Mouse (Mus musculus) neural tube, embryonic 13.5 days (tissue): ENCODE results near the gene Timd4. TPM values are rescaled to one million over a fixed set of nuclear protein-coding genes. Genes with fewer than 3 reads are reported as not detected.

Source experiments
- ATAC-seq: fragments of 200-750 bp; cut with Nextera tagmentation; 2 replicates; pipeline ENCODE4 v1.8.0; 2017; ENCODE audit warnings: low read depth, mild to moderate bottlenecking, moderate TSS enrichment, moderate library complexity
- H3K27ac ChIP-seq: fragments of 300-500 bp; sonication (generic); replicated peaks from 2 replicates; pipeline ENCODE4 v1.5.1; 2015; ENCODE audit warnings: moderate library complexity, mild to moderate bottlenecking, inconsistent platforms
- H3K27me3 ChIP-seq: fragments of 300-500 bp; sonication (generic); 2 replicates; pipeline ENCODE4 v1.6.1; 2015; ENCODE audit warnings: mild to moderate bottlenecking, inconsistent platforms
- H3K36me3 ChIP-seq: fragments of 300-500 bp; sonication (generic); 2 replicates; pipeline ENCODE4 v1.6.1; 2015; ENCODE audit warnings: mild to moderate bottlenecking, inconsistent platforms
- H3K4me1 ChIP-seq: fragments of 300-500 bp; sonication (generic); replicated peaks from 2 replicates; pipeline ENCODE4 v1.6.1; 2015; ENCODE audit warnings: inconsistent platforms
- H3K4me2 ChIP-seq: fragments of 300-500 bp; sonication (generic); 2 replicates; pipeline ENCODE4 v1.6.1; 2015; ENCODE audit warnings: inconsistent platforms, mild to moderate bottlenecking, moderate library complexity
- H3K4me3 ChIP-seq: fragments of 300-500 bp; sonication (generic); 2 replicates; pipeline ENCODE4 v1.5.1; 2015; ENCODE audit warnings: mild to moderate bottlenecking, inconsistent platforms
- H3K9ac ChIP-seq: fragments of 300-500 bp; sonication (generic); 2 replicates; pipeline ENCODE4 v1.6.1; 2015; ENCODE audit warnings: moderate library complexity, mild to moderate bottlenecking, inconsistent platforms
- H3K9me3 ChIP-seq: fragments of 300-500 bp; sonication (generic); 2 replicates; pipeline ENCODE4 v1.6.1; 2016; ENCODE audit warnings: inconsistent platforms
- WGBS: fragments of 180-500 bp; shearing (Covaris S2); methylation state at CpG from one replicate; pipeline ENCODE4 v1.1.7; 2015; 5-methylcytosine and 5-hydroxymethylcytosine counted together
- polyA plus RNA-seq: library from polyadenylated mRNA; unstranded; fragments of >200 nt; fragmentation: Nextera tagmentation; extraction: Ambion mirVana; gene quantifications from 2 replicates; pipeline ENCODE4 v1.2.1, GENCODE M21; 2015

Timd4 gene
- polyA plus RNA-seq = 0.22 and 0.31 TPM in 2 replicates

DNA sequence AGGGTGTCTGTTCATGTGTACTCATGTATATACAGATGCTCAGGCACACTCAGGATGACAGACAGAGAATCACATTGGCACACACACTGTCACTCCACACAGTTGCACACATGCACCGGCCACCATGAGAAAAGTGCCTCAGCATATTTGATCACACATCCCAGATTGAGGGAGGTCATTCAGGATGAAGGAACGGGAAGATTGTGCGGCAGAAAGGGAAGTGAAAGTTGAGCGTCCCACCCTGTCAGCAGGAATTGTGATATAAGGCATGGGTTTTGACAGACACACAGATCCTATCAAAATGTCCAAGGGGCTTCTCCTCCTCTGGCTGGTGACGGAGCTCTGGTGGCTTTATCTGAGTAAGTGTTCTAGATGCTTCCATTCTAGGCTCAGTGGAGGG, at the start of gene Timd4:
Timd4 (plus strand) TSS at position 290 of the 400 bp plus-strand sequence.
- Histone ChIP-seq H3K4me2 (no peak within 1 kb of the TSS), H3K9ac (no peak within 1 kb of the TSS), H3K36me3 (no peaks in the 10 kb centered on the region), H3K4me3 (no peak within 1 kb of the TSS), H3K27ac (no peak within 1 kb of the TSS), H3K4me1 (no peaks in the 10 kb centered on the region), H3K9me3 (no peaks in the 10 kb centered on the region), H3K27me3 (no peaks in the 10 kb centered on the region)
- no peak for ATAC-seq
- WGBS = 91% methylated on average over 5 of the region's 5 CpGs

DNA sequence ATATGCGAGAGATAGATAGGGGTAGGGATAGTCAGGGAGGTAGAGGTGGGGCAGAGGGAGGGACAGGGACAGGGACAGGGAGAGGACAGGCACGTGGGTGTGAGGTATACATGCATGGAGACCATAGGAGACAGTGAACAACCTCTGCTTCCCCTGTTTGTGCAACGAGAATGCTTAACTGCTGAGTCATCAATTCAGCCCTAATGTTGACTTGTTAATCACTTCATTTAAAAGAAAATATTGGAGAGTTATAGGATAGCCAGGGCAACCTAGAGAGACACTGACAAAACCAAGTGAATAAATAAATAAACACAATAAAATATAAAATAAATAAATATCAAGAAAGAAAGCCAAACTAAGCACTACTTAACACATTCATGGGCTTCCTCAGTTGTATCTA, 33.7 kb upstream of the Timd4 start:
- Histone ChIP-seq H3K4me2 (no peak overlapping the region), H3K9me3 (no peaks in the 10 kb centered on the region), H3K27me3 (no peaks in the 10 kb centered on the region), H3K9ac (no peak overlapping the region), H3K4me3 (no peak overlapping the region), H3K4me1 (no peaks in the 10 kb centered on the region), H3K27ac (no peak overlapping the region), H3K36me3 (no peaks in the 10 kb centered on the region)
- no peak for ATAC-seq
- WGBS = 81% methylated on average over 3 of the region's 3 CpGs

GRCm38 (mm10) chr11:46779811-46780210, 30.8 kb upstream of the Timd4 start:
- Histone ChIP-seq H3K4me2 (no peak overlapping the region), H3K4me1 (no peaks in the 10 kb centered on the region), H3K27ac (no peak overlapping the region), H3K36me3 (no peaks in the 10 kb centered on the region), H3K27me3 (no peaks in the 10 kb centered on the region), H3K9ac (no peak overlapping the region), H3K9me3 (no peaks in the 10 kb centered on the region), H3K4me3 (no peak overlapping the region)
- ATAC-seq = no peak
- 81% methylated on average over 2 of the region's 2 CpGs for WGBS

DNA sequence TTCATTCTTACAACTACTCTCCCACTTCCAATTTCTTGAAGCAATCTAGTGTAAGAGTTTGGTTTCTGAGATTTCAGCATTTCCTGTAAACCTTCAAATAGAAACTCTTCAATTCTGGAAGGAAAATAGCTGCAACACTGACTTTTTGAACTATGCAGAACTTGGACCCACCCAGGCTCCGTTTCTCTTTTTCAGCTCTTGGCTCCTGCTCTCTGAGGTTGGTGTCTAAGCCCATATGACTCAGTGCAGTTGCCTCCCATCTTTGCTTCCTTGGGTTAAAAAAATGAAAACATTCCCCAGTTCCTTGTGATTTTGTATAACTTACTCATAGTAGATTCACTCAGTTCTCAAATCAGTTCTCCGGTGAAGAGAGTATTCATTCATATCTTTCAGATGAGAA, 6.2 kb upstream of the Timd4 start:
- no peak overlapping the region for H3K4me2 ChIP-seq
- H3K4me1 ChIP-seq = no peaks in the 10 kb centered on the region
- no peak overlapping the region for H3K9ac ChIP-seq
- H3K27me3 ChIP-seq = no peaks in the 10 kb centered on the region
- no peaks in the 10 kb centered on the region for H3K9me3 ChIP-seq
- no peaks in the 10 kb centered on the region for H3K36me3 ChIP-seq
- WGBS = 90% methylated on average over 2 of the region's 2 CpGs
- no peak overlapping the region for H3K27ac ChIP-seq
- no peak overlapping the region for H3K4me3 ChIP-seq
- ATAC-seq = no peak

DNA sequence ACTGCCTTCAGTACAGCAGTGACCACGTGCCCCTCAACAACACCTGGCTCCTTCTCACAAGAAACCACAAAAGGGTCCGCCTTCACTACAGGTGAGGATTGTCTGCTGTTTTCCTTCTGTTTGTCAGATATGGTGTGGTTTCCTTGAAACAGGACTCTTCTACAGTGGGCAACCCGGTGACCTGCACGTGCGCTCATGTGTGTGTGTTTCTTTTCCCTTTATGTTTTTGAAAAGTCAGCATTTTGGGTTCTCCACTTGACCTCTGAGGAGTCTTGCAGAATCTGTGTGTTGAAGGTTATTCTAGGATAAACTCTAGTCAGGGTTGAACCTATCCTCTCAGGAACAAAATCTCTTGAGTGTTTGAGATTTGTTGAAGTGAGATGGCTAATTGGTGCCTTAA, 7.1 kb downstream of the Timd4 start:
- H3K4me1 ChIP-seq = no peaks in the 10 kb centered on the region
- WGBS = 91% methylated on average over 5 of the region's 5 CpGs
- H3K27me3 ChIP-seq = no peaks in the 10 kb centered on the region
- H3K36me3 ChIP-seq = no peaks in the 10 kb centered on the region
- no peak overlapping the region for H3K9ac ChIP-seq
- H3K27ac ChIP-seq = no peak overlapping the region
- ATAC-seq = no peak
- no peak overlapping the region for H3K4me3 ChIP-seq
- no peak overlapping the region for H3K4me2 ChIP-seq
- H3K9me3 ChIP-seq = no peaks in the 10 kb centered on the region

- no peak for ATAC-seq
- Histone ChIP-seq H3K9me3 (no peaks in the 10 kb centered on the region), H3K9ac (no peak overlapping the region), H3K4me2 (no peak overlapping the region), H3K27ac (no peak overlapping the region), H3K4me3 (no peak overlapping the region), H3K27me3 (no peaks in the 10 kb centered on the region), H3K4me1 (no peaks in the 10 kb centered on the region), H3K36me3 (no peaks in the 10 kb centered on the region)
- 69% methylated on average over 4 of the region's 4 CpGs for WGBS
Observed at GRCm38 (mm10) chr11:46819930-46820329, 9.3 kb downstream of the Timd4 start.

DNA sequence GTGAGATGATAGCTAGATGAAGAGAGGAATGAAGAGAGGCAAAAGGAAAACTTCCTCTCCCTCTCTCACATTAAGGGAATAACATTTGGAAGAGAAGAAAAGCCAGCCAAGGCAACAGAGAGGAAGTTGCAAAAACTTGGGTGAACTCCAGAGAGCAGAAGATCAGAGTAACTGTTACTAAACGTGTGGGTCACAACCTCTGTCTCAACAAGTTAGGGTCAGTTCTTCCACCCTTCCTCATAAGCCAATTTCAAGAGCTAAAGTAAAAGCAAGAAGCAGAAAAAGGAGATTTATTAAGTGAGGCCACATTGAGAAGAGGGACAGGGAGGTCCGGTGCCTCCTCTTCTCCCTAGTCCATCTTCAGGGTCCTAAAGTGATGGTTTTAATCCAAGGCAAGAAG, 19.7 kb downstream of the Timd4 start:
- ATAC-seq = no peak
- no peaks in the 10 kb centered on the region for H3K36me3 ChIP-seq
- H3K4me3 ChIP-seq = no peak overlapping the region
- H3K27ac ChIP-seq = no peak overlapping the region
- no peak overlapping the region for H3K4me2 ChIP-seq
- 83% methylated on average over 2 of the region's 2 CpGs for WGBS
- no peak overlapping the region for H3K9ac ChIP-seq
- no peaks in the 10 kb centered on the region for H3K4me1 ChIP-seq
- H3K9me3 ChIP-seq = no peaks in the 10 kb centered on the region
- H3K27me3 ChIP-seq = no peaks in the 10 kb centered on the region

GRCm38 (mm10) chr11:46835080-46835479, 24.5 kb downstream of the Timd4 start:
- H3K27me3 ChIP-seq = no peaks in the 10 kb centered on the region
- H3K4me2 ChIP-seq = no peak overlapping the region
- H3K4me1 ChIP-seq = no peaks in the 10 kb centered on the region
- H3K36me3 ChIP-seq = no peaks in the 10 kb centered on the region
- H3K27ac ChIP-seq = no peak overlapping the region
- 67% methylated on average over 1 of the region's 1 CpGs for WGBS
- ATAC-seq = no peak
- no peak overlapping the region for H3K9ac ChIP-seq
- H3K4me3 ChIP-seq = no peak overlapping the region
- no peaks in the 10 kb centered on the region for H3K9me3 ChIP-seq

DNA sequence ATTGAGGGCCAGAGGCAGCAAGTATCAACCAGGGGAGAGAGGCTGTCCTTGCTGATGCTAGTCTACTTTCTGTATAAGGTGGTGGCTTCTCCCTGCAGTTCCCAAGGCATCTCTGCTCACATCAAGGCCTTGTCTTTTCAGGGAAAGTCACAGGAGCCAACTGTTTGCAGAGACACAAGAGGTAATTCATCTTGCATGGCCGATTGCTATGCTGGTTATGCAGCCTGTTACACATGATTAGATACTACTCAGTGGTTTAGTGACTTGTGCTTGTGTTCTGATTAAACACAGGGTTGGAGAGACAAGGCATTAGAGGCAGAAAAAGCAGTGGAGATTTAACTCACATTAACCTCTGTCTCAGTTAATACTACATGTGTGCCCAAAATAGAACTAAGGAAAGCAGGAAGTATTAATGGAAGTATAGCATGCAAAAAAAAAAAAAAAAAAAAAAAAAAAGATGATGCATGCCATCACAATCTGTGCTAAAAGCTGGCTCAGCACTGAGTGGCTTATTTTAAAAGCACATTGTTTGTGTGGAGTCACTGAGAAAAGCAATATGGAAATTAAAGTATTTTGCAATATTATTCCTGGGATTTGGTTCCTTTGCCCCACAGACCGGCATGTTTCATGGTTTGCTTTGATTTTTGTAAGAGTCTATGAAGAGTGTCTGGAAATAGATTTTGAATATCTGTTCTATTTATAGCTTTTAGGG, 31.6 kb downstream of the Timd4 start:
- no peaks in the 10 kb centered on the region for H3K36me3 ChIP-seq
- no peaks in the 10 kb centered on the region for H3K27me3 ChIP-seq
- H3K4me2 ChIP-seq = no peak overlapping the region
- no peak overlapping the region for H3K4me3 ChIP-seq
- 61% methylated on average over 2 of the region's 2 CpGs for WGBS
- no peak overlapping the region for H3K9ac ChIP-seq
- H3K4me1 ChIP-seq = no peaks in the 10 kb centered on the region
- no peak overlapping the region for H3K27ac ChIP-seq
- ATAC-seq = no peak
- H3K9me3 ChIP-seq = no peaks in the 10 kb centered on the region

- no peak for ATAC-seq
- 43% methylated on average over 1 of the region's 1 CpGs for WGBS
- no peaks in the 10 kb centered on the region for H3K36me3 ChIP-seq
- no peak overlapping the region for H3K4me3 ChIP-seq
- no peak overlapping the region for H3K4me2 ChIP-seq
- H3K9ac ChIP-seq = no peak overlapping the region
- H3K27me3 ChIP-seq = no peaks in the 10 kb centered on the region
- 0 out of 2 replicates have a peak, but pooled peaks cover 3% of the 10 kb centered on the region for H3K4me1 ChIP-seq
- H3K27ac ChIP-seq = no peak overlapping the region
- no peaks in the 10 kb centered on the region for H3K9me3 ChIP-seq
Observed at GRCm38 (mm10) chr11:46846661-46847060, 36.1 kb downstream of the Timd4 start.

DNA sequence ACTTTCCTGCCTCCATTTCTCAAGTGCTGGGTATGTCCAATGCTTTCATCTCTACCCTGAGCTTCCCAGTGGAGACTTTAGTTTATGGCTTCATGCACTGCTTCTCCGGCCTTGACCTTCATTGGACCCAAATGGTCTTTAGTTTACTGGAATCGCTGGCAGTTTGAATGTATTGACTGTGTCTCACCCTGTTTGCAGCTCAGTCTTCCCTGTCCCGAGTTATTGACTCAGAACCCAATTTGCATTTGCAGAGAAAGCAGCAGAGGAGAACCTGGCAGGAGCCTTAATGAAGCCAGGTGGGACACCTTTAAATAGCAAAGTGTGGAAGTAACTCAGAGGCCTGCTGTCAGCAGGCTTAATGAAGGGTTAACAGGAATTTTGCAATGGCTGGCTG, 37.2 kb downstream of the Timd4 start:
- no peaks in the 10 kb centered on the region for H3K27me3 ChIP-seq
- H3K36me3 ChIP-seq = no peaks in the 10 kb centered on the region
- 0 out of 2 replicates have a peak, but pooled peaks cover 3% of the 10 kb centered on the region for H3K4me1 ChIP-seq
- no peak for ATAC-seq
- no peak overlapping the region for H3K4me2 ChIP-seq
- H3K27ac ChIP-seq = no peak overlapping the region
- no peaks in the 10 kb centered on the region for H3K9me3 ChIP-seq
- H3K4me3 ChIP-seq = no peak overlapping the region
- 48% methylated on average over 3 of the region's 3 CpGs for WGBS
- H3K9ac ChIP-seq = no peak overlapping the region

DNA sequence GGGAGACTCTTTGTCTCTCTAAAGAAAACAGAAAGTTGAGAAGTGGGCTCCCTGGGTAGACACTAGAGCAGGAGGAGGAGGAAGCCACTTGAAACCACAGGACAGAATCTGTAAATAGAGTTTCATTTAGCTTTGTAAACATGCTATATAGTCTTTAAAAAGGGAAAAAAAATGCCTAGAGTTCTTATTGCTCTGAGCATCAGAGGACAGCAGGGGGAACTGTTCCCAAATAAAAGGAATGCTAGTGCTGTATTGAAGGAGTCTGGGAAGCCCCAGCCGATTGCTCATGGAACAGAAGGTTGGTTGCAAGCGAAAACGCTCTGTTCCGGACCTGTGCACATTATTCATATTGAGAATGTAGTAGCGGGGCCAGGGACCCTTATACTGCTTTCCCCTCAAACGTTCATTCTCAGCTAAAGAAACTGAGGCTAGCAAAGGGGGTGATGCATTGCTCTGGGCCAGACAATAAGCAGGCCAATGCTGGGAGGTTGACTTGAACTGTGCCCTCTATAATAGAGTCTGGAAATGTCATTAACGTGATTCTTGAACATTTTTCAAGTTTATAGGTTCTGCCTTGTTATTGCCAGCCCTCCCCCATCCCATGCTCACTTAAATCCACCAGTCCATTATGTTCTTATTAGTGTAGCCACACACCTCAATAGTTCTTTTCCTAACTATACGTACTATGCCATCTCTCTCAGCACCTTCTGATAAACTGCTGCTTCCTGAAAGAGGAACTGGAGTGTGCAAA, 37.8 kb downstream of the Timd4 start:
- no peak overlapping the region for H3K4me3 ChIP-seq
- 0 out of 2 replicates have a peak, but pooled peaks cover 3% of the 10 kb centered on the region for H3K4me1 ChIP-seq
- no peak overlapping the region for H3K4me2 ChIP-seq
- WGBS = 34% methylated on average over 8 of the region's 8 CpGs
- no peaks in the 10 kb centered on the region for H3K36me3 ChIP-seq
- no peaks in the 10 kb centered on the region for H3K27me3 ChIP-seq
- peak; percentile 63 for ATAC-seq
- H3K9me3 ChIP-seq = no peaks in the 10 kb centered on the region
- H3K27ac ChIP-seq = no peak overlapping the region
- no peak overlapping the region for H3K9ac ChIP-seq
